Mouse (Mus musculus) CH12.LX (cell line): ENCODE measurements around the gene Serac1. TPM values are rescaled to one million over a fixed set of nuclear protein-coding genes. Genes with fewer than 3 reads are reported as not detected.

ENCODE experiments used
- DNase-seq: peaks from one replicate; pipeline ENCODE4 v3.0.0-alpha.2; 2013; ENCODE audit errors: extremely low read depth
- H3K27ac ChIP-seq: 2 replicates; pipeline ENCODE4 v1.5.1; 2012; ENCODE audit warnings: low read depth, mild to moderate bottlenecking, control low read depth, moderate library complexity; ENCODE audit not compliant: insufficient read depth
- H3K27me3 ChIP-seq: replicated peaks from 2 replicates; pipeline ENCODE3; 2012; ENCODE audit warnings: inconsistent platforms
- H3K36me3 ChIP-seq, 2 experiments: replicated peaks in 1 of 2; 2 replicates each; pipeline versions ENCODE3 to v1.6.1; 2012; ENCODE audit warnings: inconsistent platforms in 1 of 2, low read length in 1 of 2, mild to moderate bottlenecking in 1 of 2, mixed read lengths in 1 of 2, moderate library complexity in 1 of 2; ENCODE audit not compliant: control insufficient read depth in 1 of 2, insufficient read depth in 1 of 2
- H3K4me1 ChIP-seq, 2 experiments: 2 replicates each; pipeline ENCODE4 v1.6.1; 2012; ENCODE audit warnings: inconsistent platforms in 1 of 2, moderate library complexity in 1 of 2; ENCODE audit not compliant: insufficient read depth in 2 of 2, control insufficient read depth in 1 of 2
- H3K4me2 ChIP-seq: 2 replicates; pipeline ENCODE4 v1.6.1; 2012; ENCODE audit warnings: low read depth, mild to moderate bottlenecking, control low read depth; ENCODE audit not compliant: poor library complexity, insufficient read depth, severe bottlenecking
- H3K4me3 ChIP-seq, 3 experiments: fragments of 150-350 bp in 1 of 3; sonication (generic) in 1 of 3; replicated peaks in 1 of 3; 2 replicates each; pipeline versions ENCODE3 to v1.5.1; 2011 to 2012; ENCODE audit warnings: low read depth in 2 of 3, low read length in 2 of 3, mild to moderate bottlenecking in 2 of 3, moderate library complexity in 2 of 3, control low read depth in 1 of 3, improper control_type of control experiment in 1 of 3, inconsistent platforms in 1 of 3, mixed read lengths in 1 of 3; ENCODE audit not compliant: poor library complexity in 1 of 3
- H3K79me2 ChIP-seq: replicated peaks from 2 replicates; pipeline ENCODE4 v1.6.1; 2012; ENCODE audit warnings: mild to moderate bottlenecking, moderate library complexity; ENCODE audit not compliant: control insufficient read depth, poor library complexity, insufficient read depth, severe bottlenecking; ENCODE audit errors: extremely low read depth
- H3K9ac ChIP-seq: 2 replicates; pipeline ENCODE4 v1.6.1; 2012; ENCODE audit warnings: low read depth, mild to moderate bottlenecking, control low read depth, moderate library complexity; ENCODE audit not compliant: insufficient read depth
- H3K9me3 ChIP-seq: replicated peaks from 2 replicates; pipeline ENCODE3; 2012; ENCODE audit warnings: low read length, inconsistent platforms, mixed read lengths
- BHLHE40 ChIP-seq: IDR thresholded peaks from 2 replicates; pipeline ENCODE4 v1.6.1; 2011; ENCODE audit warnings: mild to moderate bottlenecking, low read depth, low read length, improper control_type of control experiment
- CTCF ChIP-seq, 2 experiments: IDR thresholded peaks in 1 of 2; conservative IDR thresholded peaks in 1 of 2; 2 replicates each; pipeline ENCODE4 v1.5.1; 2011 to 2012; ENCODE audit warnings: low read depth in 2 of 2, low read length in 2 of 2, improper control_type of control experiment in 1 of 2, inconsistent platforms in 1 of 2, mild to moderate bottlenecking in 1 of 2, moderate library complexity in 1 of 2
- ELF1 ChIP-seq: IDR thresholded peaks from 2 replicates; pipeline ENCODE4 v1.6.1; 2014; ENCODE audit warnings: low read depth, mild to moderate bottlenecking, inconsistent platforms, low read length, improper control_type of control experiment
- EP300 ChIP-seq: IDR thresholded peaks from 2 replicates; pipeline ENCODE4 v1.6.1; 2011; ENCODE audit warnings: low read length, improper control_type of control experiment
- ETS1 ChIP-seq: conservative IDR thresholded peaks from 2 replicates; pipeline ENCODE4 v1.6.1; 2012; ENCODE audit warnings: low read depth, mild to moderate bottlenecking, inconsistent platforms, low read length, improper control_type of control experiment, moderate library complexity
- HCFC1 ChIP-seq: IDR thresholded peaks from 2 replicates; pipeline ENCODE4 v1.6.1; 2012; ENCODE audit warnings: low read depth, mild to moderate bottlenecking, inconsistent platforms, low read length, improper control_type of control experiment
- IRF4 ChIP-seq: IDR thresholded peaks from 2 replicates; pipeline ENCODE4 v1.6.1; 2014; ENCODE audit warnings: low read depth, mild to moderate bottlenecking, inconsistent platforms, low read length, improper control_type of control experiment
- KAT2A ChIP-seq: IDR thresholded peaks from 2 replicates; pipeline ENCODE4 v1.6.1; 2012; ENCODE audit warnings: low read length, improper control_type of control experiment, inconsistent platforms; ENCODE audit not compliant: insufficient replicate concordance
- MAFK ChIP-seq: IDR thresholded peaks from 2 replicates; pipeline ENCODE4 v1.6.1; 2011; ENCODE audit warnings: low read length, improper control_type of control experiment; ENCODE audit not compliant: insufficient replicate concordance
- MAZ ChIP-seq: IDR thresholded peaks from 2 replicates; pipeline ENCODE4 v1.6.1; 2012; ENCODE audit warnings: low read depth, mild to moderate bottlenecking, inconsistent platforms, low read length, improper control_type of control experiment, moderate library complexity
- MXI1 ChIP-seq: IDR thresholded peaks from 2 replicates; pipeline ENCODE4 v1.6.1; 2011; ENCODE audit warnings: mild to moderate bottlenecking, low read depth, low read length, improper control_type of control experiment
- MYC ChIP-seq: IDR thresholded peaks from 2 replicates; pipeline ENCODE4 v1.6.1; 2011; ENCODE audit warnings: low read depth, mild to moderate bottlenecking, improper control_type of control experiment, low read length
- POLR2A ChIP-seq: IDR thresholded peaks from 2 replicates; pipeline ENCODE4 v1.6.1; 2011; ENCODE audit warnings: low read depth, mild to moderate bottlenecking, improper control_type of control experiment, low read length
- RAD21 ChIP-seq: IDR thresholded peaks from 2 replicates; pipeline ENCODE4 v1.6.1; 2011; ENCODE audit warnings: low read depth, mild to moderate bottlenecking, low read length, improper control_type of control experiment, moderate library complexity
- RCOR1 ChIP-seq: conservative IDR thresholded peaks from 2 replicates; pipeline ENCODE4 v1.6.1; 2012; ENCODE audit warnings: low read depth, mild to moderate bottlenecking, inconsistent platforms, low read length, improper control_type of control experiment
- SIN3A ChIP-seq: IDR thresholded peaks from 2 replicates; pipeline ENCODE4 v1.6.1; 2012; ENCODE audit warnings: low read length, improper control_type of control experiment, inconsistent platforms
- SMC3 ChIP-seq: IDR thresholded peaks from 2 replicates; pipeline ENCODE4 v1.6.1; 2011; ENCODE audit warnings: low read depth, low read length, improper control_type of control experiment
- TBP ChIP-seq: conservative IDR thresholded peaks from 2 replicates; pipeline ENCODE4 v1.6.1; 2011; ENCODE audit warnings: low read depth, low read length, improper control_type of control experiment
- TCF12 ChIP-seq: IDR thresholded peaks from 2 replicates; pipeline ENCODE4 v1.6.1; 2014; ENCODE audit warnings: low read depth, mild to moderate bottlenecking, inconsistent platforms, low read length, improper control_type of control experiment
- UBTF ChIP-seq: IDR thresholded peaks from 2 replicates; pipeline ENCODE4 v1.6.1; 2012; ENCODE audit warnings: low read depth, mild to moderate bottlenecking, inconsistent platforms, low read length, improper control_type of control experiment, moderate library complexity
- USF1 ChIP-seq: IDR thresholded peaks from 2 replicates; pipeline ENCODE4 v1.6.1; 2014; ENCODE audit warnings: low read depth, mild to moderate bottlenecking, inconsistent platforms, low read length, improper control_type of control experiment
- USF2 ChIP-seq: conservative IDR thresholded peaks from 2 replicates; pipeline ENCODE4 v1.6.1; 2011; ENCODE audit warnings: low read depth, low read length, improper control_type of control experiment
- ZNF384 ChIP-seq: IDR thresholded peaks from 2 replicates; pipeline ENCODE4 v1.6.1; 2012; ENCODE audit warnings: low read depth, low read length, improper control_type of control experiment, inconsistent platforms
- dilution Hi-C: fragments of 300-500 bp; cut with MboI; formaldehyde crosslinking; loops from 2 replicates; pipeline ENCODE4 v1.14.3; 2020; ENCODE audit warnings: low sequenced_read_pairs; ENCODE audit not compliant: extremely low pct_unique_long_range_greater_than_20kb, extremely low pct_ligation_motif_present
- in situ Hi-C: fragments of 300-500 bp; cut with MboI; formaldehyde crosslinking; loops from 3 replicates; pipeline ENCODE4 v1.14.3; 2019; ENCODE audit warnings: low sequenced_read_pairs, low pct_ligation_motif_present, low pct_unique_long_range_greater_than_20kb, mixed read lengths
- polyA plus RNA-seq: library from polyadenylated mRNA; unstranded; fragments of >175 nt; gene quantifications from 2 replicates; pipeline ENCODE4 v1.2.1, GENCODE M21; 2012; ENCODE audit warnings: low read depth; ENCODE audit not compliant: insufficient read length
- total RNA-seq, 2 experiments: library from RNA; depleted of rRNA; stranded (reverse); fragments of 300-350 nt in 1 of 2; fragments of >200 nt in 1 of 2; gene quantifications; 2 replicates each; pipeline ENCODE4 v1.2.3; 2012 to 2014

Serac1 gene
- total and polyA plus RNA-seq, 3 experiments = 1.9 to 2.9 (median 2.1) TPM

- Histone ChIP-seq H3K27me3 (peaks cover 2% of the 10 kb centered on the region), H3K4me1 (peaks cover 2 to 20% of the 10 kb centered on the region in 2 experiments; a peak in 2 of 4 replicates), H3K4me3 (no peak overlapping the region), H3K9ac (no peak overlapping the region), H3K4me2 (peak overlapping the region; percentile 84; the same call in 1 of the 2 replicates), H3K79me2 (no peaks in the 10 kb centered on the region)
- TF ChIP-seq RAD21 = no peak
- no peak for TF ChIP-seq ETS1
- no peak for TF ChIP-seq UBTF
- TF ChIP-seq SIN3A = no peak
- TF ChIP-seq ELF1 = no peak
- no peak for TF ChIP-seq SMC3
- no peak for TF ChIP-seq EP300
- no peak for TF ChIP-seq IRF4
- TF ChIP-seq USF1 = no peak
- no peak for TF ChIP-seq KAT2A
- TF ChIP-seq TBP = no peak
- TF ChIP-seq MAZ = no peak
- no peak for TF ChIP-seq MXI1
- TF ChIP-seq ZNF384 = no peak
- no peak for TF ChIP-seq CTCF (conservative IDR thresholded peaks at IDR 0.05 in 1 of 2, IDR thresholded peaks at IDR 0.05 in 1 of 2; ENCODE audit: low read depth in 2 of 2, low read length in 2 of 2)
- TF ChIP-seq TCF12 = no peak
- TF ChIP-seq USF2 = no peak
- TF ChIP-seq MAFK = no peak
- no peak for TF ChIP-seq HCFC1
- no peak for TF ChIP-seq BHLHE40
- TF ChIP-seq, all 38 proteins: peak for 0
- H3K27ac ChIP-seq = no peak overlapping the region
- in situ Hi-C loops = no loop called here
- H3K36me3 ChIP-seq = peaks cover 0 to 20% of the 10 kb centered on the region in 2 experiments
- DNase-seq = no peak
- H3K9me3 ChIP-seq = no peaks in the 10 kb centered on the region
- dilution Hi-C loops = no loop called here
These were observed 28.6 kb upstream of the Serac1 start for GRCm38 (mm10) chr17:6108175-6108574.

GRCm38 (mm10) chr17:6107015-6107601 lies 27.6 kb upstream of the Serac1 start:
- dilution Hi-C loops = no loop called here
- H3K27me3 ChIP-seq = peaks cover 2% of the 10 kb centered on the region
- DNase-seq = peak; percentile 35
- H3K36me3 ChIP-seq = peaks cover 0 to 18% of the 10 kb centered on the region in 2 experiments
- peaks cover 2 to 20% of the 10 kb centered on the region in 2 experiments; a peak in 2 of 4 replicates for H3K4me1 ChIP-seq
- H3K79me2 ChIP-seq = no peaks in the 10 kb centered on the region
- TF ChIP-seq RCOR1 (no peak), TCF12 (no peak), ZNF384 (peak; percentile 18; the same call in 1 of the 2 replicates), UBTF (peak; percentile 58; the same call in 1 of the 2 replicates), SIN3A (peak; percentile 57; the same call in 1 of the 2 replicates), BHLHE40 (peak; percentile 29; the same call in 1 of the 2 replicates), POLR2A (no peak), MYC (no peak)
- no peaks in the 10 kb centered on the region for H3K9me3 ChIP-seq
- in situ Hi-C loops = no loop called here
- no peak overlapping the region for H3K27ac ChIP-seq
- H3K9ac ChIP-seq = peak overlapping the region; percentile 87
- H3K4me3 ChIP-seq = peak overlapping the region; percentile 64 to 75 (median 73)
- peak overlapping the region; percentile 84 for H3K4me2 ChIP-seq
